Mouse (Mus musculus): ENCODE measurements around the gene Acad12. TPM values are rescaled to one million over a fixed set of nuclear protein-coding genes. Genes with fewer than 3 reads are reported as not detected.

The Acad12 gene
- polyA plus RNA-seq, 1 experiment from 2014 or later, result 2.5 TPM

- Histone ChIP-seq H3K27me3 (ENCODE audit: control insufficient read depth, insufficient read depth, low read length) (no peaks in the 10 kb centered on the region), H3K9me3 (ENCODE audit: control insufficient read depth, low read length) (no peaks in the 10 kb centered on the region), H3K36me3 (ENCODE audit: control insufficient read depth, insufficient read depth, low read length) (no peaks in the 10 kb centered on the region), H3K27ac (replicated peaks; ENCODE audit: low read depth, low read length) (peak within 1 kb of the TSS; percentile 57), H3K4me3 (ENCODE audit: low read depth, low read length) (peak within 1 kb of the TSS; percentile 65), H3K4me2 (ENCODE audit: low read depth, severe bottlenecking) (peak within 1 kb of the TSS; percentile 89), H3K4me1 (ENCODE audit: control insufficient read depth, insufficient read depth, low read length) (peaks cover 10% of the 10 kb centered on the region), H3K9ac (ENCODE audit: low read length) (peak within 1 kb of the TSS; percentile 67)
- 3% methylated on average over 47 of the region's 47 CpGs for WGBS
- ATAC-seq (ENCODE audit: insufficient number of reproducible peaks, low FRiP score, low TSS enrichment, low read depth) (peak; percentile 89), DNase-seq (ENCODE audit: low spot score) (peak; percentile 92)
Observed at GRCm38 (mm10) chr5:121593451-121594401, 25.0 kb downstream of the Acad12 start, which contains the start of gene Aldh2. Gene Aldh2, minus strand, starts transcription at chr5:121593824.

- peak overlapping the region; percentile 67 for H3K9ac ChIP-seq (ENCODE audit: low read length)
- peak overlapping the region; percentile 65 for H3K4me3 ChIP-seq (ENCODE audit: low read depth, low read length)
- WGBS, result 4% methylated on average over 33 of the region's 33 CpGs
- H3K36me3 ChIP-seq (ENCODE audit: control insufficient read depth, insufficient read depth, low read length), result no peaks in the 10 kb centered on the region
- peak; percentile 22 for DNase-seq (ENCODE audit: low spot score)
- peaks cover 10% of the 10 kb centered on the region for H3K4me1 ChIP-seq (ENCODE audit: control insufficient read depth, insufficient read depth, low read length)
- no peaks in the 10 kb centered on the region for H3K9me3 ChIP-seq (ENCODE audit: control insufficient read depth, low read length)
- ATAC-seq (ENCODE audit: insufficient number of reproducible peaks, low FRiP score, low TSS enrichment, low read depth), result peak; percentile 18; the same call in 1 of the 2 replicates
- peak overlapping the region; percentile 89 for H3K4me2 ChIP-seq (ENCODE audit: low read depth, severe bottlenecking)
- no peaks in the 10 kb centered on the region for H3K27me3 ChIP-seq (ENCODE audit: control insufficient read depth, insufficient read depth, low read length)
- H3K27ac ChIP-seq (replicated peaks; ENCODE audit: low read depth, low read length), result peak overlapping the region; percentile 57
Observed at GRCm38 (mm10) chr5:121592816-121593407, 25.8 kb downstream of the Acad12 start.

- Histone ChIP-seq H3K9me3 (ENCODE audit: control insufficient read depth, low read length) (no peaks in the 10 kb centered on the region), H3K27me3 (ENCODE audit: control insufficient read depth, insufficient read depth, low read length) (no peaks in the 10 kb centered on the region), H3K4me2 (ENCODE audit: low read depth, severe bottlenecking) (peak overlapping the region; percentile 89; the same call in 1 of the 2 replicates), H3K4me3 (ENCODE audit: low read depth, low read length) (peak overlapping the region; percentile 65; the same call in 1 of the 2 replicates), H3K36me3 (ENCODE audit: control insufficient read depth, insufficient read depth, low read length) (no peaks in the 10 kb centered on the region), H3K27ac (replicated peaks; ENCODE audit: low read depth, low read length) (no peak overlapping the region), H3K4me1 (ENCODE audit: control insufficient read depth, insufficient read depth, low read length) (peaks cover 10% of the 10 kb centered on the region), H3K9ac (ENCODE audit: low read length) (peak overlapping the region; percentile 67)
- 63% methylated on average over 11 of the region's 11 CpGs for WGBS
- no peak for DNase-seq (ENCODE audit: low spot score)
- ATAC-seq (ENCODE audit: insufficient number of reproducible peaks, low FRiP score, low TSS enrichment, low read depth), result no peak
Observed at GRCm38 (mm10) chr5:121592064-121592815, 26.5 kb downstream of the Acad12 start.

- Histone ChIP-seq H3K4me2 (ENCODE audit: low read depth, severe bottlenecking) (no peak overlapping the region), H3K9ac (ENCODE audit: low read length) (no peak overlapping the region)
- WGBS, result 80% methylated on average over 11 of the region's 11 CpGs
Observed at GRCm38 (mm10) chr5:121591417-121592063, 27.2 kb downstream of the Acad12 start.

GRCm38 (mm10) chr5:121589928-121590327, 28.8 kb downstream of the Acad12 start:
- H3K4me3 ChIP-seq (ENCODE audit: low read depth, low read length), result no peak overlapping the region
- no peak overlapping the region for H3K4me2 ChIP-seq (ENCODE audit: low read depth, severe bottlenecking)
- DNase-seq (ENCODE audit: low spot score), result no peak
- H3K4me1 ChIP-seq (ENCODE audit: control insufficient read depth, insufficient read depth, low read length), result peaks cover 10% of the 10 kb centered on the region
- H3K27me3 ChIP-seq (ENCODE audit: control insufficient read depth, insufficient read depth, low read length), result no peaks in the 10 kb centered on the region
- H3K9me3 ChIP-seq (ENCODE audit: control insufficient read depth, low read length), result no peaks in the 10 kb centered on the region
- no peak for ATAC-seq (ENCODE audit: insufficient number of reproducible peaks, low FRiP score, low TSS enrichment, low read depth)
- 88% methylated on average over 6 of the region's 6 CpGs for WGBS
- no peaks in the 10 kb centered on the region for H3K36me3 ChIP-seq (ENCODE audit: control insufficient read depth, insufficient read depth, low read length)
- H3K9ac ChIP-seq (ENCODE audit: low read length), result no peak overlapping the region
- no peak overlapping the region for H3K27ac ChIP-seq (replicated peaks; ENCODE audit: low read depth, low read length)

More at GRCm38 (mm10) chr5:121591417-121592063, 27.2 kb downstream of the Acad12 start:
- Histone ChIP-seq H3K36me3 (ENCODE audit: control insufficient read depth, insufficient read depth, low read length) (no peaks in the 10 kb centered on the region), H3K4me3 (ENCODE audit: low read depth, low read length) (no peak overlapping the region), H3K27ac (replicated peaks; ENCODE audit: low read depth, low read length) (no peak overlapping the region), H3K27me3 (ENCODE audit: control insufficient read depth, insufficient read depth, low read length) (no peaks in the 10 kb centered on the region), H3K9me3 (ENCODE audit: control insufficient read depth, low read length) (no peaks in the 10 kb centered on the region), H3K4me1 (ENCODE audit: control insufficient read depth, insufficient read depth, low read length) (peaks cover 10% of the 10 kb centered on the region)
- DNase-seq (ENCODE audit: low spot score) (no peak), ATAC-seq (ENCODE audit: insufficient number of reproducible peaks, low FRiP score, low TSS enrichment, low read depth) (no peak)

- Histone ChIP-seq H3K36me3 (ENCODE audit: control insufficient read depth, insufficient read depth, low read length) (no peaks in the 10 kb centered on the region), H3K4me2 (ENCODE audit: low read depth, severe bottlenecking) (no peak overlapping the region), H3K4me3 (ENCODE audit: low read depth, low read length) (no peak overlapping the region), H3K9ac (ENCODE audit: low read length) (no peak overlapping the region), H3K9me3 (ENCODE audit: control insufficient read depth, low read length) (no peaks in the 10 kb centered on the region), H3K27ac (replicated peaks; ENCODE audit: low read depth, low read length) (no peak overlapping the region), H3K27me3 (ENCODE audit: control insufficient read depth, insufficient read depth, low read length) (no peaks in the 10 kb centered on the region), H3K4me1 (ENCODE audit: control insufficient read depth, insufficient read depth, low read length) (peaks cover 4% of the 10 kb centered on the region; the same call in 1 of the 2 replicates)
- DNase-seq (ENCODE audit: low spot score) (no peak), ATAC-seq (ENCODE audit: insufficient number of reproducible peaks, low FRiP score, low TSS enrichment, low read depth) (no peak)
- WGBS, result 67% methylated on average over 6 of the region's 6 CpGs
Observed at GRCm38 (mm10) chr5:121586400-121587039, 32.2 kb downstream of the Acad12 start.

GRCm38 (mm10) chr5:121585699-121586098, 33.0 kb downstream of the Acad12 start:
- H3K27ac ChIP-seq (replicated peaks; ENCODE audit: low read depth, low read length), result no peak overlapping the region
- 94% methylated on average over 5 of the region's 5 CpGs for WGBS
- no peak for DNase-seq (ENCODE audit: low spot score)
- H3K4me1 ChIP-seq (ENCODE audit: control insufficient read depth, insufficient read depth, low read length), result peaks cover 4% of the 10 kb centered on the region; the same call in 1 of the 2 replicates
- no peaks in the 10 kb centered on the region for H3K9me3 ChIP-seq (ENCODE audit: control insufficient read depth, low read length)
- H3K36me3 ChIP-seq (ENCODE audit: control insufficient read depth, insufficient read depth, low read length), result no peaks in the 10 kb centered on the region
- no peak for ATAC-seq (ENCODE audit: insufficient number of reproducible peaks, low FRiP score, low TSS enrichment, low read depth)
- no peak overlapping the region for H3K9ac ChIP-seq (ENCODE audit: low read length)
- H3K4me2 ChIP-seq (ENCODE audit: low read depth, severe bottlenecking), result no peak overlapping the region
- no peak overlapping the region for H3K4me3 ChIP-seq (ENCODE audit: low read depth, low read length)
- no peaks in the 10 kb centered on the region for H3K27me3 ChIP-seq (ENCODE audit: control insufficient read depth, insufficient read depth, low read length)
